Mouse (Mus musculus) spleen, embryonic (tissue): Measurements from ENCODE around the gene Vmn1r13.
"Not testable (repeated sequence)": the region's sequence is repeated elsewhere in the genome, so short reads cannot be mapped to it uniquely, and the experiment has no call there.

ENCODE experiments used
- CTCF ChIA-PET: fragments of 350-600 bp; sonication (Branson Sonifier 250); formaldehyde crosslinking; loops from one replicate; lab custom pipeline; 2022; lab: Charles Lee

Vmn1r13 gene

GRCm38 (mm10) chr6:57202990-57203389 lies at the start of gene Vmn1r13:
Gene Vmn1r13, plus strand, starts transcription at chr6:57203290.
- CTCF ChIA-PET = not testable (repeated sequence)

GRCm38 (mm10) chr6:57156619-57157018 lies 46.5 kb upstream of the Vmn1r13 start, which contains the start of gene Vmn1r12:
Gene Vmn1r12, plus strand, starts transcription at chr6:57156919.
- CTCF ChIA-PET = no interaction called here

DNA sequence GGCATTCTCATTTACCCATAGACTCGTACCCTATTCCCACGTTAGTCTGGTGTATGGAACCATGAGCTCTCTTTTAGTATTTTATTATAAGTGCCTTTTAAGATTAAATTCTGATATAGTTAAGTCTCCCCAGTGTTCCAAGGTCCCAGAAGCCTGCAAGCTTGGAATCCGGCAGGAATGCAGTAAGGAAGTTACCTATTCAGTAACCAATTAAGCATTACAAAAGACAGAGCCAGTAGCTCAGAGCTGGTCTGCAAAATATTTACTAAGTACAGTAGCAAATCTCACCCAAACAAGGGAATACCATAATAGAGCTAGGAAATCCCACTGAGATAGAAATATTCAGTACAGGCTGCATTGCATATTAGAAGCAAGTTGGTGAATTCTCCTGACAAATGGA lies 13.1 kb upstream of the Vmn1r13 start:
- CTCF ChIA-PET = not testable (repeated sequence)

DNA sequence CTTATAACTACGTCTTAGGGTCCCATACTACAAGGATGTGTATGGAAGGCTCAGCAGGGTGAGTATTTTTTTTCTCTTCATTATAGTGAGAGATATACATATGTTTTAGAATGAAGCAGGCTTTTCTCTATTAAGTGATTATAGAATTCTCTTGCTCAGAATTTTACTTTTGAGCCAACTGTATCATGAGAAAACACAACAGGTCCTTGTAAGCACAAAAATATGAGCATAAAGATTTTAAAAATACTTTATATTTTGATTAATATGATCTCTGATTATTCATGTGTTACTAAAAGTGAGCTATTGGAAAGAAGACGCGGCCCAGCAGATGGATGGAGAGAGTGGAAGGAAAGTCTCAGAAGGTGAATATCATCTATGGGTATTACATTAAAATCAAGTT lies 28.3 kb downstream of the Vmn1r13 start, which contains the start of gene Vmn1r14:
Gene Vmn1r14 (plus strand): TSS at position 301 of the 400 bp plus-strand sequence.
- CTCF ChIA-PET = no interaction called here

DNA sequence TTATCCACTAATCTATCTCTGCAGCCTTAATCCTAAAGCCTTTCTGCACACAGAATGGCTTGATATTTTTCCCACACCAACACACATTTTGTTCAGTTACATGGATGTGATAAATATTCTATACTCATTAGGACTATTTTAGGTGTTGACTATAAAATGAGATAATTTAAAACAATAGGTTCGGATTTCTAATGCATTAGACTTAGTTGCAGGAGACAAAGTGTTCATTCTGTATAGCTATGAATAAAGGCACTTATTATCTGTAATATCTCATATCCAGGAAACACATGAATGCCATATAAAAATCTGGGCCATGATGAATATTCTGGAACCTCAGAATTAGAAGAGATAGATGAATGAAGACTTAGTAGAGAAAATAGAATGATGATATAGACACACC lies 54.6 kb downstream of the Vmn1r13 start, which contains the start of gene Vmn1r15:
Gene Vmn1r15 (plus strand): TSS at position 301 of the 400 bp plus-strand sequence.
- CTCF ChIA-PET = no interaction called here

DNA sequence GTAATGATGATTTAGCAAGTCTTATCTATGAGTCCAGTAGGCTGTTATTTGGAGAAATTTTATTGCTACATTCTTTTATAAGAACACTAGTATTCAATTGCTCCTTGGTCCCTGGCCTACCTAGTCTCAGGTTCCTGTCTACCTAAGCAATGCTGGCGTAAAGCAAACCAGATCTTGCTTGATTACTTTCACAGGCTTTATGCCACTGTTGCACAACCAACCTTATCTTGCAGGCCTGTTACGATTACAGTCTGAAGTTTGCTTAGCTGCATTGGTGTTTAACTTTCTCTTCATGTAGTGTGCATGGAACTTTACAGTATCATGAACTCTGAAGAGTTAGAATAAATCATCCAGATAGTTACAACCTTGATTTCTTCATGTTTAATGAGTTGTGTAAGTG lies 57.9 kb downstream of the Vmn1r13 start:
- CTCF ChIA-PET = no interaction called here
